Mouse (Mus musculus): ENCODE measurements around the gene Myo1b. TPM values are rescaled to one million over a fixed set of nuclear protein-coding genes. Genes with fewer than 3 reads are reported as not detected.

The Myo1b gene
- total and polyA plus RNA-seq, 3 experiments: not detected

- Histone ChIP-seq H3K9ac (ENCODE audit: control insufficient read depth, low read depth, low read length, poor library complexity, severe bottlenecking) (no peak overlapping the region), H3K27ac (ENCODE audit: control insufficient read depth, low read depth, low read length) (no peak overlapping the region), H3K36me3 (ENCODE audit: control insufficient read depth in 1 of 2, insufficient read depth in 2 of 2, low read length in 2 of 2) (no peaks in the 10 kb centered on the region), H3K4me1 (ENCODE audit: control insufficient read depth in 1 of 2, insufficient read depth in 2 of 2, low read length in 2 of 2) (no peaks in the 10 kb centered on the region), H3K4me3 (ENCODE audit: control insufficient read depth in 1 of 2, insufficient read depth in 1 of 2, low read depth in 2 of 2, low read length in 2 of 2) (no peak overlapping the region), H3K9me3 (replicated peaks; ENCODE audit: insufficient read depth, low read length) (no peaks in the 10 kb centered on the region), H3K27me3 (ENCODE audit: control insufficient read depth in 1 of 2, insufficient read depth in 2 of 2, low read length in 2 of 2) (no peaks in the 10 kb centered on the region; a peak in 1 of 4 replicates), H3K79me2 (ENCODE audit: control insufficient read depth, insufficient read depth, low read length, poor library complexity) (no peaks in the 10 kb centered on the region)
- TF ChIP-seq MAFK (IDR thresholded peaks at IDR 0.05; ENCODE audit: borderline replicate concordance, low read depth, low read length) (no peak), ETS1 (IDR thresholded peaks at IDR 0.05; ENCODE audit: low read depth, low read length) (no peak), GATA1 (IDR thresholded peaks at IDR 0.05; ENCODE audit: low read depth, low read length) (no peak), HCFC1 (IDR thresholded peaks at IDR 0.05; ENCODE audit: low read depth, low read length) (no peak), POLR2AphosphoS5 (IDR thresholded peaks at IDR 0.05; ENCODE audit: borderline replicate concordance, low read depth, low read length) (no peak), CTCF (IDR thresholded peaks at IDR 0.05 in 2 of 3, conservative IDR thresholded peaks at IDR 0.05 in 1 of 3; ENCODE audit: control insufficient read depth in 1 of 3, insufficient read depth in 1 of 3, low read depth in 2 of 3, low read length in 3 of 3, poor library complexity in 1 of 3, severe bottlenecking in 1 of 3) (no peak), JUND (IDR thresholded peaks at IDR 0.05; ENCODE audit: low read depth, low read length) (no peak), MYB (IDR thresholded peaks at IDR 0.05; ENCODE audit: low read depth, low read length) (no peak), POLR2AphosphoS2 (IDR thresholded peaks at IDR 0.05; ENCODE audit: low read length) (no peak), MAZ (IDR thresholded peaks at IDR 0.05; ENCODE audit: low read depth, low read length) (no peak), E2F4 (IDR thresholded peaks at IDR 0.05; ENCODE audit: borderline replicate concordance, low read depth, low read length) (no peak), SIN3A (IDR thresholded peaks at IDR 0.05; ENCODE audit: low read length) (no peak), CHD1 (IDR thresholded peaks at IDR 0.05; ENCODE audit: low read depth, low read length) (no peak), MAX (IDR thresholded peaks at IDR 0.05; ENCODE audit: low read length) (no peak), ELF1 (IDR thresholded peaks at IDR 0.05; ENCODE audit: low read depth, low read length) (no peak), GABPA (IDR thresholded peaks at IDR 0.05; ENCODE audit: low read depth, low read length) (no peak), UBTF (IDR thresholded peaks at IDR 0.05; ENCODE audit: borderline replicate concordance, insufficient read depth, low read depth, low read length) (no peak)
- no peak for DNase-seq (ENCODE audit: low read depth, low spot score)
These were observed 19.9 kb downstream of the Myo1b start for GRCm38 (mm10) chr1:51895961-51896360.

DNA sequence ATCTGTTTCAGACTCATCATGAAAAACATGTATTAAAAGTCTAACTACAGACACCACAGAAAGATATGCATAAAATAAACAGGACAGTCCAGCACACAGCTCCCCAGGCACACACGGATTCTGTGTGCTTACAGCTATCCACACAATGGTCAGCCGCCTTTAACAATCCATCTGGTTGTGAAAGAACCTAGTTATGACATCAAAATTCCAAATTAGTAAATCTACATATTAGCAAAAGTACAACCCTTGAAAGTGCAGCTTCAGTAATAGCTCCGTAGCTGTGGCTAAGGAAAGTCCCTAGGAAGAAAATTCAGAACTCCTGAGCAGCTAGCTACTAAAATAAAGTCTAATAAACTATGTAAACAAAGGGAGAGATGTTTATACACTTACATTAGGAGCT is 21.1 kb downstream of the Myo1b start:
- no peak overlapping the region for H3K27ac ChIP-seq (ENCODE audit: control insufficient read depth, low read depth, low read length)
- no peaks in the 10 kb centered on the region for H3K79me2 ChIP-seq (ENCODE audit: control insufficient read depth, insufficient read depth, low read length, poor library complexity)
- DNase-seq (ENCODE audit: low read depth, low spot score): no peak
- no peaks in the 10 kb centered on the region for H3K4me1 ChIP-seq (ENCODE audit: control insufficient read depth in 1 of 2, insufficient read depth in 2 of 2, low read length in 2 of 2)
- no peaks in the 10 kb centered on the region for H3K36me3 ChIP-seq (ENCODE audit: control insufficient read depth in 1 of 2, insufficient read depth in 2 of 2, low read length in 2 of 2)
- H3K9ac ChIP-seq (ENCODE audit: control insufficient read depth, low read depth, low read length, poor library complexity, severe bottlenecking): no peak overlapping the region
- no peaks in the 10 kb centered on the region; a peak in 1 of 4 replicates for H3K27me3 ChIP-seq (ENCODE audit: control insufficient read depth in 1 of 2, insufficient read depth in 2 of 2, low read length in 2 of 2)
- no peaks in the 10 kb centered on the region for H3K9me3 ChIP-seq (replicated peaks; ENCODE audit: insufficient read depth, low read length)
- no peak overlapping the region for H3K4me3 ChIP-seq (ENCODE audit: control insufficient read depth in 1 of 2, insufficient read depth in 1 of 2, low read depth in 2 of 2, low read length in 2 of 2)
- TF ChIP-seq POLR2A (IDR thresholded peaks at IDR 0.05; ENCODE audit: control insufficient read depth in 1 of 2, insufficient read depth in 1 of 2, low read depth in 1 of 2, low read length in 2 of 2, poor library complexity in 1 of 2) (no peak), MAZ (IDR thresholded peaks at IDR 0.05; ENCODE audit: low read depth, low read length) (no peak), CHD1 (IDR thresholded peaks at IDR 0.05; ENCODE audit: low read depth, low read length) (no peak), EP300 (IDR thresholded peaks at IDR 0.05; ENCODE audit: low read depth in 1 of 2, low read length in 2 of 2) (no peak), ELF1 (IDR thresholded peaks at IDR 0.05; ENCODE audit: low read depth, low read length) (no peak), UBTF (IDR thresholded peaks at IDR 0.05; ENCODE audit: borderline replicate concordance, insufficient read depth, low read depth, low read length) (no peak), USF1 (IDR thresholded peaks at IDR 0.05; ENCODE audit: low read depth, low read length) (no peak), CTCF (IDR thresholded peaks at IDR 0.05 in 2 of 3, conservative IDR thresholded peaks at IDR 0.05 in 1 of 3; ENCODE audit: control insufficient read depth in 1 of 3, insufficient read depth in 1 of 3, low read depth in 2 of 3, low read length in 3 of 3, poor library complexity in 1 of 3, severe bottlenecking in 1 of 3) (no peak), MYC (IDR thresholded peaks at IDR 0.05; ENCODE audit: low read depth, low read length) (no peak), RAD21 (IDR thresholded peaks at IDR 0.05; ENCODE audit: low read depth, low read length) (no peak), JUND (IDR thresholded peaks at IDR 0.05; ENCODE audit: low read depth, low read length) (no peak), TBP (IDR thresholded peaks at IDR 0.05; ENCODE audit: low read depth, low read length) (no peak), MXI1 (IDR thresholded peaks at IDR 0.05; ENCODE audit: low read depth, low read length) (no peak), GABPA (IDR thresholded peaks at IDR 0.05; ENCODE audit: low read depth, low read length) (no peak)

Data from MEL (cell line).